Mouse (Mus musculus) c-Kit-negative CD71-positive TER-119-positive erythroid progenitor cells, embryonic 14.5 days (primary cell): ENCODE measurements around the gene Thrap3.
A peak's percentile ranks its signal among the peaks of the same experiment; 100 is the strongest.
"Not testable (repeated sequence)": the region's sequence is repeated elsewhere in the genome, so short reads cannot be mapped to it uniquely, and the experiment has no call there.

Experiments
- DNase-seq: peaks from one replicate; pipeline ENCODE4 v3.0.0-alpha.2; 2013; ENCODE audit warnings: low read depth, low spot score

The Thrap3 gene

GRCm38 (mm10) chr4:126219540-126219939 lies 17.0 kb upstream of the Thrap3 start:
- DNase-seq: not testable (repeated sequence)

GRCm38 (mm10) chr4:126217771-126218170 lies 15.2 kb upstream of the Thrap3 start:
- DNase-seq: no peak

GRCm38 (mm10) chr4:126207081-126207480 lies 4.5 kb upstream of the Thrap3 start:
- no peak for DNase-seq

- DNase-seq: no peak
Measured at GRCm38 (mm10) chr4:126205386-126205785, 2.8 kb upstream of the Thrap3 start.

- DNase-seq: no peak
Measured at GRCm38 (mm10) chr4:126204661-126205230, 2.2 kb upstream of the Thrap3 start.

GRCm38 (mm10) chr4:126204016-126204415 lies 1.5 kb upstream of the Thrap3 start:
- no peak for DNase-seq

GRCm38 (mm10) chr4:126203336-126203895 lies 856 bp upstream of the Thrap3 start:
- no peak for DNase-seq

- peak; percentile 52 for DNase-seq
Measured at GRCm38 (mm10) chr4:126201514-126202302, 852 bp downstream of the Thrap3 start.

- DNase-seq: no peak
Measured at GRCm38 (mm10) chr4:126200656-126201055, 1.9 kb downstream of the Thrap3 start.

GRCm38 (mm10) chr4:126200036-126200435 lies 2.5 kb downstream of the Thrap3 start:
- DNase-seq: no peak

GRCm38 (mm10) chr4:126199556-126199955 lies 3.0 kb downstream of the Thrap3 start:
- no peak for DNase-seq

GRCm38 (mm10) chr4:126197485-126197884 lies 5.1 kb downstream of the Thrap3 start:
- DNase-seq: no peak

- no peak for DNase-seq
Measured at GRCm38 (mm10) chr4:126194916-126195315, 7.6 kb downstream of the Thrap3 start.

GRCm38 (mm10) chr4:126194216-126194615 lies 8.3 kb downstream of the Thrap3 start:
- DNase-seq: no peak

GRCm38 (mm10) chr4:126190636-126191035 lies 11.9 kb downstream of the Thrap3 start:
- DNase-seq: no peak

- DNase-seq: no peak
Measured at GRCm38 (mm10) chr4:126187096-126187495, 15.5 kb downstream of the Thrap3 start.

GRCm38 (mm10) chr4:126183034-126183433 lies 19.5 kb downstream of the Thrap3 start:
- no peak for DNase-seq

- no peak for DNase-seq
Measured at GRCm38 (mm10) chr4:126181170-126181957, 21.2 kb downstream of the Thrap3 start.

GRCm38 (mm10) chr4:126175980-126176379 lies 26.6 kb downstream of the Thrap3 start:
- not testable (repeated sequence) for DNase-seq

GRCm38 (mm10) chr4:126173800-126174199 lies 28.8 kb downstream of the Thrap3 start:
- DNase-seq: no peak

- DNase-seq: not testable (repeated sequence)
Measured at GRCm38 (mm10) chr4:126170737-126171136, 31.8 kb downstream of the Thrap3 start.

GRCm38 (mm10) chr4:126168851-126169250 lies 33.7 kb downstream of the Thrap3 start:
- DNase-seq: no peak
